Mouse (Mus musculus) bone marrow, adult 2 months (tissue): ENCODE data around the gene Sh3bp5. TPM values are rescaled to one million over a fixed set of nuclear protein-coding genes. Genes with fewer than 3 reads are reported as not detected.

Source experiments
- H3K27ac ChIP-seq: fragments of 200-500 bp; 2 replicates; pipeline ENCODE4 v1.5.1; 2012; ENCODE audit warnings: low read depth, mild to moderate bottlenecking, control low read depth, inconsistent platforms, low read length; ENCODE audit not compliant: control insufficient read depth, poor library complexity, insufficient read depth
- H3K4me1 ChIP-seq: fragments of 200-500 bp; 2 replicates; pipeline ENCODE4 v1.6.1; 2011; ENCODE audit warnings: low read length; ENCODE audit not compliant: control insufficient read depth, insufficient read depth
- H3K4me3 ChIP-seq: fragments of 200-500 bp; replicated peaks from 2 replicates; pipeline ENCODE3; 2011; ENCODE audit warnings: mild to moderate bottlenecking, low read depth, low read length, control low read depth; ENCODE audit not compliant: control insufficient read depth
- CTCF ChIP-seq: fragments of 200-500 bp; IDR thresholded peaks from 2 replicates; pipeline ENCODE4 v1.5.1; 2011; ENCODE audit warnings: low read length, control low read depth; ENCODE audit not compliant: control insufficient read depth, insufficient read depth
- POLR2A ChIP-seq: fragments of 200-500 bp; IDR thresholded peaks from 2 replicates; pipeline ENCODE4 v1.6.1; 2011; ENCODE audit warnings: low read depth, mild to moderate bottlenecking, control low read depth, low read length, borderline replicate concordance; ENCODE audit not compliant: control insufficient read depth
- WGBS: fragments of 180-500 bp; shearing (Covaris S2); methylation state at CpG from one replicate; pipeline ENCODE4 v1.1.7; 2018; 5-methylcytosine and 5-hydroxymethylcytosine counted together
- polyA plus RNA-seq: library from polyadenylated mRNA; stranded (reverse); fragments of >200 nt; gene quantifications from 2 replicates; pipeline ENCODE4 v1.2.4, GENCODE M21; 2011; ENCODE audit warnings: low replicate concordance; ENCODE audit not compliant: missing spikeins, insufficient read depth, insufficient read length

Sh3bp5 gene
- polyA plus RNA-seq, 1 experiment: 24.0 TPM

DNA sequence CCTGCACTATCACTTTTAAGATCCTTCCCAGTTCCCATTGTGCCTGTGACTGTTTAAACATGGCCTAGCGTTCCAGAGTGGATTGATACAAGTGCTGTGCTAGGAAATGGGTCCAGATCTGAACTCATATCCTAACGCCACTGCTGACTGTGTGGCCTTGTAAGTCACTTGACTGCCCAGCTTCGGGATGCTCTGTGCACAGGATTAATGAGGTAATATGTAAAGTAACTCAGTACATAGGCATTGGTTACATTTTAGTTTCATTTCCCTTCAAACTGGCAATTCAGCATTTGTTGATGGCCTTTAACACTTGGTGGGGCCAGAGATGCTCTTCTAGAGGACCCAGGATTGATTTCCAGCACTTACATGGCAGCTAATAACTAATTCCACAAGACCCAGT, 59.5 kb downstream of the Sh3bp5 start:
- TF ChIP-seq CTCF (no peak), POLR2A (no peak)
- Histone ChIP-seq H3K4me3 (no peak overlapping the region), H3K27ac (no peak overlapping the region), H3K4me1 (no peaks in the 10 kb centered on the region)
- 81% methylated on average over 3 of the region's 3 CpGs for WGBS

DNA sequence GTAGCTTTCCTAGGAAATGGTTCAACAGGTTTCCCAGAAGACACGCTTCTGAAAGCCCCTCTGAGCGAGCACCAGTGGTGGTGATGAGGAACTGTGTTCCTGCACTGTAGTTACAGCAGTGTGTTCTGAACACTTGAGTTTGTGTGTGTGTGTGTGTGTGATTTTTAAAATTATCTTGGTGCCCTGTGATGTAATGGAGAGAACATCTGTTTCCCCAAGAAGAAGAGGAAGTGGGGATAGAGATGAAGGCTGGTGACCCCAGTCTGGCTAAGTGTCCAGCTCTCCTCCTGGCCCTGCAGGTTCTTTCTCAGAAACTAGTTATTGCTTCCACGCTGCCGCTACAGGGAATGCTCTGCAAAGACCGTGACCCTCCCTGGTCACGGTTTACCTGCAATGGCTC, 61.5 kb downstream of the Sh3bp5 start:
- TF ChIP-seq CTCF (no peak), POLR2A (no peak)
- H3K27ac ChIP-seq: no peak overlapping the region
- 76% methylated on average over 6 of the region's 6 CpGs for WGBS
- H3K4me1 ChIP-seq: no peaks in the 10 kb centered on the region
- no peak overlapping the region for H3K4me3 ChIP-seq

DNA sequence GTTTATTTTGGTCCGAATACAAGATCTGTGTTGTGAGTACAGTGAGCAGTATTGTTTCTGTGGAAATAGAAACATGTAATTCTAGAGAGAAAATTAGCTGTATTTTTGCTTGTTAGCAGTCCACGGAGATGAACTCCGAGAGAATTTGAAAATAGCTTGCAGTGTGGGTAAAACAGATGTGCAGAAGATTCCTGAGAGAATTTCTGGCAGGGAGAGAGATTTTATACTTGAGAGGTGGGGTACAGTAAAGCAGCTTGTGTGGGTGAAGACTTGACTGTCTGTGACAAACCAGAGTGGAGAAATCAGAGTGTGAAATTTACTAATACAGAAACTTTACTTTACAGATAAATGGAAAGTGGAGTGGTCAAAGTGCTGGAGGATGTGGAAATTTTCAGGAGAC, 66.5 kb downstream of the Sh3bp5 start:
- no peaks in the 10 kb centered on the region for H3K4me1 ChIP-seq
- TF ChIP-seq POLR2A (no peak), CTCF (no peak)
- H3K27ac ChIP-seq: no peak overlapping the region
- WGBS: 92% methylated on average over 3 of the region's 3 CpGs
- H3K4me3 ChIP-seq: no peak overlapping the region

DNA sequence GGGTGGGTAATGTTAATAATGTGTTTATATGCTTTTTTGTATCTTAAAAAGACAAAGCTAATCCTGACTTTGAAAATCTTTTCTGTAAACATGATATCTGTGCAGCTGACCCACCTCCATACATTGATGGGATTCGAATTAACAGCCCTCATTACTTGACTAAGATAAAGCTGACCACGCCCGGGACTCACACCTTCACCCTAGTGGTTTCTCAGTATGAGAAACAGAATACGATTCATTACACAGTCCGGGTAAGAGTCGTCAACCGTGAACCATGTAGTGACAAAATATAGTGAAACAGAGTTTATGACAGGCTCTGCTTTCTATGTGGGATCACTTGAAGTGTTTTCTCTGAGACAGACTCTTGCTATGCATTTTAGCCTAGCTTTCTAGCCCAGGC, 67.9 kb downstream of the Sh3bp5 start:
- Histone ChIP-seq H3K4me3 (no peak overlapping the region), H3K4me1 (no peaks in the 10 kb centered on the region), H3K27ac (no peak overlapping the region)
- TF ChIP-seq CTCF (no peak), POLR2A (no peak)
- 79% methylated on average over 7 of the region's 7 CpGs for WGBS

DNA sequence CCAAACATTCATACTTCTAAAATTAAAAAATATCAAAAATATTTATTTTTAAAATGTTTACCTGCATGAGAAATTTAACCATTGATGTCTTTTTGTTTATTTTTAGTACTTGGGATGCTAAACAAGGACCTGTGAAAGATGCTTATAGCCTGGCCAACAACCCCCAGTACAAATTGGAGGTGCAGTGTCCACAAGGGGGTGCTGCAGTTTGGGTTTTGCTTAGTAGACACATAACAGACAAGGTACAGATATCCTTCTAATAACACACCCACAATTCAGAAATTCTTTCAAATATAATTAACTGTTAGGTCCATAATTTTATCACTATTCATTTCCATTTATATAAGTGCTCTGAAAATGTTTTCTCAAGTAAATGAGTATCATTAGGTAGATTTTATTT, 70.5 kb downstream of the Sh3bp5 start:
- no peaks in the 10 kb centered on the region for H3K4me1 ChIP-seq
- no peak overlapping the region for H3K27ac ChIP-seq
- TF ChIP-seq POLR2A (no peak), CTCF (peak; percentile 50)
- no peak overlapping the region for H3K4me3 ChIP-seq

DNA sequence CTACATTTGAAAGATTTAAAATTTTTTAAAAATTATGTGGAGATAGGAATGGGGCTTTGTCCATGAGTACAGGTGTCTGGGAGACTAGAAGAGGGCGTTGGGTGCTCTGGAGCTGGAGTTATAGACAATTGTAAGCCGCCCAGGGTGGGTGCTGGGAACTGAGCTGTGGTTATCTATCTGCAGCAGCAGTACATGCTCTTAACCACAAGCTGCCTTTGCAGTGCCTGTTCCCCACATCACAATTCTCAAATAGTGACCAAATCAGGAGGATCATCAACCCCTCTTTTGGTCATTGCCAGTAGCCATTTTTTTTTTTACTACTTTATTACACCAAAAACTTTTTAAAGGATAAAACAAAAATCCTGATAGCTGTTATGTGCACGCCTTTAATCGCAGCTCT, 71.3 kb downstream of the Sh3bp5 start:
- 75% methylated on average over 4 of the region's 4 CpGs for WGBS

DNA sequence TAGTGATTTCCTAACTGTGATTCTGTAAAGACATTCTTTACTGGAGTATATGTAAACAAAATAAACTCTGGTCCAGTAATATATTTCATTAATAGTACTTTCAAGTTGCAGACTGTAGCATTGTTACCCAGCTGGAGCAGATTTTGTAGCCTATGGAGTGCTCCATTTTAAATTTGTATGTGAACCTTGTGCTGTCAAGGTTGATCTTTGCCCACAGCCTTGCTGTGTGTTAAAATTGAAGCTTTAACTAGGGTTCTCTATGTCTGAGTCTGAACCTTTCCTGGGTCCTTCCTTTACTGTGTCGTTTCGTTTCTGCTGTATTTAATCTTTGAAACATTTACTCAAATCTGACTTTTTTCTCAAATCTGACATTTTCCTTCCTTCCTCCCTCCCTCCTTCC, 73.6 kb downstream of the Sh3bp5 start:
- TF ChIP-seq CTCF (no peak), POLR2A (no peak)
- WGBS: 87% methylated on average over 2 of the region's 2 CpGs
- H3K27ac ChIP-seq: no peak overlapping the region
- no peak overlapping the region for H3K4me3 ChIP-seq
- no peaks in the 10 kb centered on the region for H3K4me1 ChIP-seq

More for the DNA sequence above, 71.3 kb downstream of the Sh3bp5 start:
- no peak overlapping the region for H3K27ac ChIP-seq
- H3K4me3 ChIP-seq: no peak overlapping the region
- no peak for TF ChIP-seq CTCF
- no peak for TF ChIP-seq POLR2A
- H3K4me1 ChIP-seq: no peaks in the 10 kb centered on the region

DNA sequence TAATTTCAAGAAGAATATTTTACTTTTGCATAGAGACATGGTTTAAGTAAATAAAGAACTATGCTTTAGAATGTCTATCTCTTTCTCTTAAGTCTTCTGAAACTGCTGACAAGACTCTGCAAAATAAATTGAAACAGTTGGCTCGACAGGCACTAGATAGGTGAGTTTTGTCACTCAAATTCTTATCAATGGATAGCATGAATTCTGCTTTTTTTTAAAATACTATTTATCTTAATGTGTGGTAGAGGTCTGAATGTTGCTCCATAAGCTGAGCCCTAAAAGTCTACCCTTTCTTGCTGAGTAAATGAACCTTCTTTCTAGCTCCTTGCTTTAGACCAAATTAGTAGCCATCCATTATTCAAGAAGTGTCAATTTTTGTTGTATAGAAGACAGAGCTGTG, 90.5 kb downstream of the Sh3bp5 start:
- Histone ChIP-seq H3K27ac (no peak overlapping the region), H3K4me3 (no peak overlapping the region), H3K4me1 (no peaks in the 10 kb centered on the region; the same call in 1 of the 2 replicates)
- 69% methylated on average over 1 of the region's 1 CpGs for WGBS
- TF ChIP-seq POLR2A (no peak), CTCF (no peak)

DNA sequence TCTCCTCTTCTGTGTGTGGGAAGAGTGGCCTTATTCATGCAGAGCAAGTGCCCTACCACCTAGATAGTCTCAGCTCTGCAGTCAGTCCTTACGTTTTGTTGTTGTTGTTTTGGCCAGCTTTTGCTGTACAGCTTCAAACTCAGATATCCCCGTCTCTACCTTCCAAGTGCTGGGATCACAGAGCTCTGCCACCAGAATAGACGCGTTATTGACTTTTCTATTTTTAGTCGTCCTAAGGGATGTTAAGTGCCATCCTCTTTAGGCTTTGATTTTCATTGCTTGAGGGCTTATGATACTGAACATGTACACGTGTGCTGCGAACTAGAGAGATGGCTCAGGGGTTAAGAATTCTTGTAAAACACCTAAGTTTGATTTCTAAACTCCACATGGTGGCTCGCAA, 92.6 kb downstream of the Sh3bp5 start:
- no peak for TF ChIP-seq POLR2A
- no peak for TF ChIP-seq CTCF
- Histone ChIP-seq H3K4me3 (no peak overlapping the region), H3K27ac (no peak overlapping the region), H3K4me1 (no peaks in the 10 kb centered on the region; the same call in 1 of the 2 replicates)
- WGBS: 91% methylated on average over 8 of the region's 8 CpGs

DNA sequence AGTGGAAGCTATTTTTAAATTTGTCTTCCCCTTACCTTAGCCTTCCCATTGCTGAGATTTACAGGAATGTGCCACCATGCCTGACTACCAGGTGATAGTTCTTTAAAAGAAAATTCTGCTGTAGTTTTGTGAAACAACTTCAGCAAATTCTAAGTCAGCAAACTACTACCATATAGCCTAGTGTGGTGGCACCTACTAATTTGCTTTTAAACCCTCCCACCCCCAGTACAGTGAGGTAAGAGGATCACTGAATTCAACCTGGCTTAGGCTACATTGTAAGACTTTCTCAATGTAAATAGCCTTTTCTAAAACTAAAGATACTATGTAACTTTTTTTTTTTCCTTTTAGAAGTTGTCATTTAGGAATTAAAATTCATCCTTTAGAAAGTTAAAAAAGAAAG, 97.9 kb downstream of the Sh3bp5 start:
- TF ChIP-seq POLR2A: no peak
- no peak for TF ChIP-seq CTCF
- Histone ChIP-seq H3K4me1 (no peaks in the 10 kb centered on the region; the same call in 1 of the 2 replicates), H3K27ac (no peak overlapping the region), H3K4me3 (peak overlapping the region; percentile 54)
